Mouse (Mus musculus): ENCODE data around the gene Abhd16b. TPM values are rescaled to one million over a fixed set of nuclear protein-coding genes. Genes with fewer than 3 reads are reported as not detected.

Gene Abhd16b
- polyA plus RNA-seq (2015; fragmentation: Nextera tagmentation; extraction: Ambion mirVana), result not detected in 2 replicates

DNA sequence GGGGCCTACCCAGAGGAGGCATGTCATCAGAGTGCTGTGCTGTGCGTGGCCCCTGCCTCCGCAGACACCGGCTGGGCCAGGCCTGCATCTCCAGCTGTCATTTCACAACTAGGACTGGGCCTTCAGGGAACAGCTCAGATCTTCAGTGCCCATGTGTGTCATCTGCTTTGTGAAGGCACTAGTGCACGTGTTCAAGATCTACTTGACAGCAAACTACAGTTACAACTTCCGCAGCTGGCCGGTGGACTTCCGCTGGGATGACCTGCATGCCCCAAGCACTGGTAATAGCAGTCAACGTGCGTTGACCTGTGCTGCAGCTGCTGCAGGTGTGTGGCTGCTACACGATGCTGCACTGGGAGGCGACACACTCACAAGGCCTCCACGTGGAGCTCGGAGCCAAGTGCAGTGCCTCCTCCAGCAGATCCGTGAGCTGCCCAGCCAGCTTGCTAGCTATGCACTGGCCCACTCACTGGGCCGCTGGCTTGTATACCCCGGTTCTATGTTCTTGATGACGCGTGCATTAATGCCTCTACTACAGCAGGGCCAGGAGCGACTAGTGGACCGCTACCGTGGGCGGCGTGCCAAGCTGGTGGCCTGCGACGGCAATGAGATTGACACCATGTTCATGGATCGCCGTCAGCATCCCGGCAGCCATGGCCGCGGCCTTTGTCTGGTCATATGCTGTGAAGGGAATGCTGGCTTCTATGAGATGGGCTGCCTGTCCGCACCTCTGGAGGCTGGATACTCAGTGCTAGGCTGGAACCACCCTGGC, at the start of gene Abhd16b:
TSS of gene Abhd16b (plus strand) at position 51 of the 772 bp plus-strand sequence.
- no peak within 1 kb of the TSS for H3K4me3 ChIP-seq (replicated peaks)
- H3K4me2 ChIP-seq, result peak within 1 kb of the TSS; percentile 33
- 85% methylated on average over 31 of the region's 31 CpGs for WGBS (ENCODE audit: insufficient replicate concordance)
- H3K9me3 ChIP-seq (replicated peaks), result no peaks in the 10 kb centered on the region
- H3K4me1 ChIP-seq (replicated peaks), result peaks cover 34% of the 10 kb centered on the region
- H3K27me3 ChIP-seq, result no peaks in the 10 kb centered on the region
- ATAC-seq (ENCODE audit: insufficient read depth), result no peak
- H3K36me3 ChIP-seq (replicated peaks), result no peaks in the 10 kb centered on the region
- H3K9ac ChIP-seq, result peak within 1 kb of the TSS; percentile 43; the same call in 1 of the 2 replicates
- H3K27ac ChIP-seq (replicated peaks), result 0 out of 2 replicates have a peak within 1 kb of the TSS, but pooled peaks have one; percentile 33

DNA sequence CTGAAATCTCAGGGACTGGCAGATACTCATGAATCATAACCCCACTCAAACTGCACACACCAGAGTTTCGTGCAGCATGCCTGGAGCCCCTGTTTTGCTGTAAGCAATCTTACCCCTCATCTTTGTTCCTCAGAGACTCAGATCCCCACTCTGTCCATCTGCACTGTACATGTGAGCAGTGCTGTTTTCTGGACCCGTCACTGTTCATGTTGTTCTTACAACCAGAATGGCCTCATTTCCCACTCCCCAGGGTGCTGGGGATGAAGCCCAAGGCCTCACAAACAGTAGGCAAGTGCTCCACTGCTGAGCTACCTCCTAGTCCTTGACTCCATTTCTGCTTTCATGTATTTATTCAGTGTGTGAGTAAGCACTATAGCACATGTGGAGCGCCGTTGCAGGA, 40.8 kb upstream of the Abhd16b start:
- Histone ChIP-seq H3K27me3 (no peaks in the 10 kb centered on the region), H3K9me3 (replicated peaks) (no peaks in the 10 kb centered on the region), H3K4me3 (replicated peaks) (no peak overlapping the region), H3K36me3 (replicated peaks) (peaks cover 5% of the 10 kb centered on the region; the same call in 1 of the 2 replicates), H3K4me1 (replicated peaks) (peaks cover 28% of the 10 kb centered on the region), H3K27ac (replicated peaks) (no peak overlapping the region), H3K4me2 (no peak overlapping the region), H3K9ac (no peak overlapping the region)
- WGBS (ENCODE audit: insufficient replicate concordance), result 79% methylated on average over 4 of the region's 4 CpGs
- no peak for ATAC-seq (ENCODE audit: insufficient read depth)

DNA sequence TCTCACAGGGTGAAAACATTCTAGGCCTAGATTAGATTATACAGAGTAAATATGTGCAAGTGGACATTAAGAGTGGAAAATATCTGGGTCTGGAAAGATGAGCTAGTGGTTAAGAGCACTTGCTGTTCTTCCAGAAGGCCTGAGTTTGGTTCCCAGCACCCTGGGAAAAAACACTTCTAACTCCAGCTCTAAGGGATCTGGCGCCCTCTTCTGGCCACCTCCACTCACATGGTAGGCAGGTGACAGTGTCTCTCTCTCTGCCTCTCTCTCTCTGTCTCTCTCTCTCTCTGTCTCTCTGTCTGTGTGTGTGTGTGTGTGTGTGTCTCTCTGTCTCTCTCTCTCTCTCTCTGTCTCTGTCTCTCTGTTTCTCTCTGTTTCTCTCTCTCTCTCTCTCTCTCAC, 39.7 kb upstream of the Abhd16b start:
- H3K4me3 ChIP-seq (replicated peaks), result no peak overlapping the region
- H3K9ac ChIP-seq, result no peak overlapping the region
- no peak overlapping the region for H3K27ac ChIP-seq (replicated peaks)
- H3K27me3 ChIP-seq, result peaks cover 4% of the 10 kb centered on the region
- peaks cover 5% of the 10 kb centered on the region; the same call in 1 of the 2 replicates for H3K36me3 ChIP-seq (replicated peaks)
- WGBS (ENCODE audit: insufficient replicate concordance), result 84% methylated on average over 1 of the region's 1 CpGs
- no peak overlapping the region for H3K4me2 ChIP-seq
- no peak for ATAC-seq (ENCODE audit: insufficient read depth)
- no peaks in the 10 kb centered on the region for H3K9me3 ChIP-seq (replicated peaks)
- H3K4me1 ChIP-seq (replicated peaks), result peaks cover 33% of the 10 kb centered on the region

DNA sequence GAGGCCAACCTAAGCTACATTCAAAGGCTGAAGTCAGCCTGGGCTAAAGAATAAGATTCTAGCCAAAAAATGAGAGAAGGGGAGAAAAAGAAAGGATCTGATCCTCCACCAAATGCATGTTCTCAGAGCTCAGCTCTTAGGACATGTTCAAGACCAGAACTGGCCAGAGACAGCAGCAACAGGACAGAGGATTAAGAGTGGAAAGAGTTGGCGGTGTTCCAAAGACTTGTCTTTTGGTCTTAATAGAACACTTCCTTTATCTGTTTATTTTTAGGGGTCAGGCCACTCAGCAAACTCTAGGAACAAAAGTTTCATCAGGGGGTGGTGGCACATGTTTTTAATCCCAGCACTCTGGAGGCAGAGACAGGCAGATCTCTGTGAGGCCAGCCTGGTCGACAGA, 37.1 kb upstream of the Abhd16b start:
- Histone ChIP-seq H3K9ac (no peak overlapping the region), H3K4me3 (replicated peaks) (no peak overlapping the region), H3K36me3 (replicated peaks) (peaks cover 5% of the 10 kb centered on the region; the same call in 1 of the 2 replicates), H3K4me2 (no peak overlapping the region), H3K27me3 (peaks cover 16% of the 10 kb centered on the region), H3K4me1 (replicated peaks) (peaks cover 56% of the 10 kb centered on the region), H3K9me3 (replicated peaks) (no peaks in the 10 kb centered on the region), H3K27ac (replicated peaks) (no peak overlapping the region)
- WGBS (ENCODE audit: insufficient replicate concordance), result 71% methylated on average over 2 of the region's 2 CpGs
- ATAC-seq (ENCODE audit: insufficient read depth), result no peak

DNA sequence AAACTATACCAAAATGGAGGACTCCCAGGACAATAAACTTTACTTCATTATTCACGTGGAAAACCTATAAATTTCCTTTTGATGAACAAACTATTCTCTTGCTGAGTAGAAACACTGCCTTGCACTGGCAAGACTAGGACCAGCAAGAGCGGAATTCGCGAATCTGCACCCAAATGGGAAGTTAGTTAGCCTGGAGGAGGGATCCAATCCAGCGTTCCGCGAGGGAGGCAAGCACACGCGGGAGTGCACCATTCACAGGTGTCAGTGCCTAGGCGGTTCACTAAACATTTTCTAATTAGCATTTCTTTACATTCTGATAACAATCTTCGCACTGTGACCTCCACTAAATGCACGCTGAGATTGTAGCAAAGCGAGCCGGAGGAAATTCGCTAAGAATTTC, 35.2 kb upstream of the Abhd16b start:
- no peak overlapping the region for H3K27ac ChIP-seq (replicated peaks)
- WGBS (ENCODE audit: insufficient replicate concordance), result 7% methylated on average over 15 of the region's 15 CpGs
- 0 out of 2 replicates have a peak, but pooled peaks cover 5% of the 10 kb centered on the region for H3K36me3 ChIP-seq (replicated peaks)
- H3K4me1 ChIP-seq (replicated peaks), result peaks cover 74% of the 10 kb centered on the region
- peak overlapping the region; percentile 100 for H3K4me2 ChIP-seq
- no peak for ATAC-seq (ENCODE audit: insufficient read depth)
- no peaks in the 10 kb centered on the region for H3K9me3 ChIP-seq (replicated peaks)
- H3K9ac ChIP-seq, result peak overlapping the region; percentile 91
- H3K4me3 ChIP-seq (replicated peaks), result peak overlapping the region; percentile 98
- peaks cover 20% of the 10 kb centered on the region for H3K27me3 ChIP-seq

DNA sequence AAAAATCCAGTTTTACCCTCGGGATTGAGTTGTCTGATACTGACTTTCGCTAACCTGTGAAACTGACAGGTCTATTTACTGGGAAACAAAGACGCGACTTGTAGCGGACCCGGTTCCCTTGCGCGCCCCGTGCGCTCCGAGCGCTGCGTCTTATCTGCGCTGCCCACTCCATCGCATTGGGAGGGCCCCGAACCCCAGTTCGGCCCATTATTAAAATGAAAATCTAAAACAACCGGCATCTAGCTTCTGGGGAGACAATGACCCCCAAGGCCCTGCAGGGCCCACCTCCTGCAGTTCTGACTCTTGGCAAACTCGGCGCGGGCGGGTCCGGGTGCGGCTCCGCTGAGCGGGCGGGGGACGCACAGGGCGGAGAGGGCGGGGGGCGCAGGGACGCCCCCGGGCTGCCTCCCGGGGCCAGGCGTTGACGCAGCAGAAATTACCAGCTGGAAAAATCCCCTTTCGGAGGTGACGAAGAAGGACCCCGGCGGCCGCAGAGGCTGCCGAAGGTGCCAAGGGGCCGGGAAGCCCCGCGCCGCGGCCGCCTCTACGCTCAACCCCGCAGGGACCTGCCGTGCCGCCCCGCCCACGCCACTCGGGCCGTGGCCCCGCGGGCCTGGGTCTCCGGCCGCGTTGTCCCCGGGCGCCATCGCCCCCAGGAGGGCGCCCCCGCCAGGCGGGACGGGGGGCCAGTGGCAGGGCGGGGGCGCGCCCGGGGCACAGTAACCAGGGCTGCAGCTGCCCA, 34.4 kb upstream of the Abhd16b start:
- Histone ChIP-seq H3K9me3 (replicated peaks) (no peaks in the 10 kb centered on the region), H3K9ac (peak overlapping the region; percentile 91), H3K36me3 (replicated peaks) (no peaks in the 10 kb centered on the region), H3K27me3 (peaks cover 27% of the 10 kb centered on the region), H3K27ac (replicated peaks) (peak overlapping the region; percentile 86), H3K4me2 (peak overlapping the region; percentile 100), H3K4me1 (replicated peaks) (peaks cover 82% of the 10 kb centered on the region), H3K4me3 (replicated peaks) (peak overlapping the region; percentile 98)
- ATAC-seq (ENCODE audit: insufficient read depth), result peak; percentile 1
- WGBS (ENCODE audit: insufficient replicate concordance), result under 1% methylated on average over 68 of the region's 72 CpGs

DNA sequence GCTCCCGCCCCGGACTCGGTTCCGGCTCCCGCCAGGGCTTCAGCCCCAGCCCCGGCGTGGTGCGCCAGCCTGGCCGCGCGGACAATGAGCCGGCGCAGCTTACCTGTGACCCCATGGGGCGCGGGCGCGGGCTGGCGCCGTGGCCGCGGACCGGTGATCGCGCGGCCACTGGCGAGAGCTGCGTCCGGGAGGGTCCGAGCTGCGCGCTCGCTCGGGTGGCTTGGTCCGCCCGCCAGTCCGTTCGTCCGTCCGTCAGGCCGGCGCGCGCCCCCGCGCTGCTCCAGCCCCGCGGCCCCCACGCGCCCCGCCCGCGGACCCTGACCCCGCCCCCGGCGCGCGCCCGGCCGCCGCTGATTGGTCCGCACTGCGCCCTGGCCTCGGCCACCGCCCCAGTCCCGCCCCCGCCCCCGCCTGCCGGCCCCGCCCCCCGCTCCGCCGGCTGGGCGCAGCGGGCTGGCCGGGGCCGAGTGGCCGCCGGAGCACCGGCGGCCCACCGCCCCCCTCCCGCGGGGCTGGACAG, 33.8 kb upstream of the Abhd16b start, which contains the start of gene Zbtb46:
TSS of gene Zbtb46 (minus strand) at position 274 of the 520 bp plus-strand sequence.
- Histone ChIP-seq H3K9me3 (replicated peaks) (no peaks in the 10 kb centered on the region), H3K9ac (peak within 1 kb of the TSS; percentile 91), H3K27me3 (peaks cover 31% of the 10 kb centered on the region), H3K4me2 (peak within 1 kb of the TSS; percentile 100), H3K36me3 (replicated peaks) (no peaks in the 10 kb centered on the region), H3K4me1 (replicated peaks) (peaks cover 84% of the 10 kb centered on the region), H3K27ac (replicated peaks) (peak within 1 kb of the TSS; percentile 97), H3K4me3 (replicated peaks) (peak within 1 kb of the TSS; percentile 98)
- under 1% methylated on average over 60 of the region's 83 CpGs for WGBS (ENCODE audit: insufficient replicate concordance)
- peak; percentile 76 for ATAC-seq (ENCODE audit: insufficient read depth)

DNA sequence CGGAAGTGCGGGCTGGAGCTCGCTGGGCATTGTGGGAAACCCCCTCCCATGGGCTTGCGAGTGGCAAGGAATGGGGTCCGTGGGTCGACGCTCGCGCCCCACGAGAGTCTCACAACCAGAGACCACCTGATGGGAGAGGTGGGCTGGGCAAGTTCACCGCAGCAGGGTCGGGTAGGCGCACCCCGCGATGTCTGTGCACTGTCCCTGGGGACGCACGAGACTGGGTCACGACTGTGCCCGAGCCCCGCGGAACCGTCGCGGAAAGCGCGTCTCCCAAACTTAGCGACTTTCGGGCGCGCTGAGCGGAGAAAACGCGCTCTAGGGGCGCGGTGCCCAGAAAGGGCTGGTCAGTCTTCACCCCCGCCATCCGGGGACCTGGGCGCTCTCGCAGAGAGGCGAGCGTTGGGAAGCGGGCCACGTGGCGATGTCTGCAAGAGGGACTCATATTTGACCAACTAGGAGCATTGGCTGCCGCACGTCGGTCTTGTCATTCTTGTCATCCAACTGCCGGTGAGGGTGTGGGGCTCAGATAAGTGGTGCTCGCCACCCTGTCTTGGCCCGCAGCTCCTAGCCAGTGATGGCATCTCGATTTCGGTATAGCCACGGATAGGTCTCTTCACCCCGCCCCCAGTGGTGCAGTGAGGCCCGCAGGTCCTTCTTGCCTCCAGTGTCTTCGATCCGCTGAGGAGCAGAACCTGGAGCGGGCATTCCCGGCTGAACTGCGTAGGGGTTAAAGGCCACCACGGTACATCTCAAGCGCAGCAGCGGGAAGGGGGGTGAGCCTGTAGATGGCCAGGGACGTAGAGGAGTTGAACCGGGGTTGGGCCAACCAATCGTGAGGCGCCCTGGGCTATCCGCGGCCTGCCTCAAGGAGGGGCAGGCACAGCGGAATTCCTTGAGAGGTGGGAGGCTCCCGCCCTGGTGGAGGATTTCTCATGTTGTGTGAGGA, 33.1 kb upstream of the Abhd16b start:
- Histone ChIP-seq H3K9me3 (replicated peaks) (no peaks in the 10 kb centered on the region), H3K4me3 (replicated peaks) (peak overlapping the region; percentile 98), H3K4me2 (peak overlapping the region; percentile 100), H3K4me1 (replicated peaks) (peaks cover 79% of the 10 kb centered on the region), H3K27me3 (peaks cover 38% of the 10 kb centered on the region), H3K36me3 (replicated peaks) (no peaks in the 10 kb centered on the region), H3K27ac (replicated peaks) (peak overlapping the region; percentile 97), H3K9ac (peak overlapping the region; percentile 91)
- under 1% methylated on average over 68 of the region's 71 CpGs for WGBS (ENCODE audit: insufficient replicate concordance)
- ATAC-seq (ENCODE audit: insufficient read depth), result peak; percentile 84

DNA sequence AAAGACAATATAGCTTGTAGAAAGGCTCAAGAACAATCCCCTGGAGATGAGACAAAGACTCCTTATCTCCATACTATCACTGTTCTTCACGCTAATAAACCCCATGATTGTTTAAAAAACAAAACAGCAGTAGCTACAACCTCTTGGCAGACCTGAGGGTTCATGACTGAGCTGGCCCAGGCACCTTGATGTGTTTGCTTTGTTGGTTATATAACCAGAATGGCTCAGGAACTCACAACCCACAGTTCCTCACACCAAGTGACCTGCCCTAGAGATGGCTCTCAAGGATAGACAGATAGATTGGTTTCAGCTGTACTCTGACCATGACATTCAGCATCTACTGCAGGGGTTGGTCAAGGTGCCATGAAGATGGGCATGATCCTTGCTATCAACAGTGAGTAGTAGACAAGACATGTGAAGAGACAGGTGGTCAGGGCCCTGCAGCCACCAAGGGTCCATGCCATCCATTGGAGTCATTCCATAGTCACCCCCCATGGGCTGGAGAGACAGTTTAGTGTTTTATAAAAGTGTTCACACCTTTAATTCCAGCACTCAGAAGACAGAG, 31.4 kb upstream of the Abhd16b start:
- 40% methylated on average over 1 of the region's 1 CpGs for WGBS (ENCODE audit: insufficient replicate concordance)
- ATAC-seq (ENCODE audit: insufficient read depth), result no peak
- Histone ChIP-seq H3K4me1 (replicated peaks) (peaks cover 66% of the 10 kb centered on the region), H3K27me3 (peaks cover 39% of the 10 kb centered on the region), H3K9ac (no peak overlapping the region), H3K4me2 (no peak overlapping the region), H3K4me3 (replicated peaks) (no peak overlapping the region), H3K27ac (replicated peaks) (0 out of 2 replicates have a peak overlapping the region, but pooled peaks have one; percentile 19), H3K36me3 (replicated peaks) (no peaks in the 10 kb centered on the region), H3K9me3 (replicated peaks) (no peaks in the 10 kb centered on the region)

DNA sequence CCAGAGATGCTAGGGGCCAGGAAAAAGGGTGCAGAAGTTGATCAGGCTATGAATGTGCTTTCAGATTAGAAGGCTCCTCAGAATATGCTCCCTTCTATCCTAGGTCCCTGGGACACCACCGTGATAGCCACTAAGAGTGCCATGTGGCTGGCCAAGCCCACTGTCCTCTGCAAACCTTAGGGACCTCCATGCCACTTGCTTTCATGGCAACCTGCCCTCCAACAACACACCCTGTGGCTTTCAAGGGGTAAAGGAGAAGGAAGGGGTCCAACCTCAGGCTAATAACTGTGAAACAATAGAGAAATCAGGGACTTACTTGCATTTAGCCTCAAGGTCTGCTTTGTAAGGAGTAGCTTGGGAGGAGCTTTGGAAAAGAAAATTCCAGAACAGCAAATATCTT, 30.4 kb upstream of the Abhd16b start:
- no peaks in the 10 kb centered on the region for H3K9me3 ChIP-seq (replicated peaks)
- H3K4me2 ChIP-seq, result peak overlapping the region; percentile 25; the same call in 1 of the 2 replicates
- H3K9ac ChIP-seq, result no peak overlapping the region
- no peak overlapping the region for H3K27ac ChIP-seq (replicated peaks)
- H3K27me3 ChIP-seq, result peaks cover 39% of the 10 kb centered on the region
- H3K4me1 ChIP-seq (replicated peaks), result peaks cover 57% of the 10 kb centered on the region
- ATAC-seq (ENCODE audit: insufficient read depth), result no peak
- H3K4me3 ChIP-seq (replicated peaks), result no peak overlapping the region
- 62% methylated on average over 1 of the region's 1 CpGs for WGBS (ENCODE audit: insufficient replicate concordance)
- no peaks in the 10 kb centered on the region for H3K36me3 ChIP-seq (replicated peaks)
